Mouse (Mus musculus) liver, postnatal 0 days (tissue): ENCODE measurements around the gene Mrvi1.

Experiments
- CTCF ChIP-seq: sonication (generic); IDR thresholded peaks from 2 replicates; pipeline ENCODE4 v1.5.1; 2016; ENCODE audit warnings: antibody characterized with exemption, low read depth
- EP300 ChIP-seq: IDR thresholded peaks from 2 replicates; pipeline ENCODE4 v1.6.1; 2016; ENCODE audit warnings: antibody characterized with exemption, low read depth, mild to moderate bottlenecking

DNA sequence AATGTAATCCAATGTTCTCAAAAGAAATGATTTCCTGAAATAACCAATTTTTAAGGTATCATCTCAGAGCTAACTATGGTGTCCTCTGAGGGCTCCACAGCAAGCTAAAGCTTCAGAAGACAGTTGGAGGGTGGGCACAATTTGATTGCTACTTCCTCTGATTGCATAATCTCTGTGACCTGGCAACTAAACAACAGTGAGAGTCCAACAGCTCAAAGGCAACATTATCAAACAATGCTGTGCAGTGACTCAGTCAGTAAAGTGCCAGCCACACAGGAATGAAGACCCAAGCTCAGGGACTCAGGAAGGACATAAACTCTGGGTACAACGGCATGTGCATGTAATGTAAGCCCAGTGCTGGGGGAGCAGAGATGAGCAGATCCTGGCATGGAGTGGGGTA lies 149.2 kb downstream of the Mrvi1 start:
- TF ChIP-seq CTCF, result no peak
- no peak for TF ChIP-seq EP300
